Mouse (Mus musculus) MEL (cell line): ENCODE measurements around the gene Prkch. TPM values are rescaled to one million over a fixed set of nuclear protein-coding genes. Genes with fewer than 3 reads are reported as not detected.

ENCODE experiments used
- DNase-seq: peaks from one replicate; pipeline ENCODE4 v3.0.0; 2011; ENCODE audit warnings: low read depth, low spot score
- H3K27ac ChIP-seq: 2 replicates; pipeline ENCODE4 v1.5.1; 2012; ENCODE audit warnings: low read depth, mild to moderate bottlenecking, control low read depth, low read length, moderate library complexity; ENCODE audit not compliant: control insufficient read depth
- H3K27me3 ChIP-seq, 2 experiments: fragments of 150-350 bp in 1 of 2; sonication (generic) in 1 of 2; 2 replicates each; pipeline ENCODE4 v1.6.1; 2012; ENCODE audit warnings: low read length in 2 of 2, mild to moderate bottlenecking in 2 of 2, improper control_type of control experiment in 1 of 2, moderate library complexity in 1 of 2; ENCODE audit not compliant: insufficient read depth in 2 of 2, control insufficient read depth in 1 of 2
- H3K36me3 ChIP-seq, 2 experiments: 2 replicates each; pipeline ENCODE4 v1.6.1; 2012 to 2014; ENCODE audit warnings: low read length in 2 of 2, improper control_type of control experiment in 1 of 2, inconsistent platforms in 1 of 2, mild to moderate bottlenecking in 1 of 2; ENCODE audit not compliant: insufficient read depth in 2 of 2, control insufficient read depth in 1 of 2
- H3K4me1 ChIP-seq, 2 experiments: fragments of 150-350 bp in 1 of 2; sonication (generic) in 1 of 2; 2 replicates each; pipeline ENCODE4 v1.6.1; 2012; ENCODE audit warnings: low read length in 2 of 2, improper control_type of control experiment in 1 of 2, mild to moderate bottlenecking in 1 of 2; ENCODE audit not compliant: insufficient read depth in 2 of 2, control insufficient read depth in 1 of 2
- H3K4me3 ChIP-seq, 2 experiments: fragments of 150-350 bp in 1 of 2; sonication (generic) in 1 of 2; 2 replicates each; pipeline ENCODE4 v1.5.1; 2012; ENCODE audit warnings: low read depth in 2 of 2, low read length in 2 of 2, mild to moderate bottlenecking in 2 of 2, moderate library complexity in 2 of 2, control low read depth in 1 of 2, improper control_type of control experiment in 1 of 2; ENCODE audit not compliant: control insufficient read depth in 1 of 2, insufficient read depth in 1 of 2
- H3K79me2 ChIP-seq: 2 replicates; pipeline ENCODE4 v1.6.1; 2012; ENCODE audit warnings: mild to moderate bottlenecking, low read length, moderate library complexity; ENCODE audit not compliant: control insufficient read depth, poor library complexity, insufficient read depth
- H3K9ac ChIP-seq: 2 replicates; pipeline ENCODE4 v1.6.1; 2012; ENCODE audit warnings: low read depth, mild to moderate bottlenecking, control low read depth, low read length, moderate library complexity; ENCODE audit not compliant: control insufficient read depth, poor library complexity, severe bottlenecking
- H3K9me3 ChIP-seq: fragments of 150-350 bp; sonication (generic); replicated peaks from 2 replicates; pipeline ENCODE4 v1.6.1; 2012; ENCODE audit warnings: mild to moderate bottlenecking, low read length, improper control_type of control experiment, moderate library complexity; ENCODE audit not compliant: insufficient read depth
- CHD2 ChIP-seq: IDR thresholded peaks from 2 replicates; pipeline ENCODE4 v1.6.1; 2011; ENCODE audit warnings: low read length, improper control_type of control experiment
- CTCF ChIP-seq, 3 experiments: IDR thresholded peaks in 2 of 3; conservative IDR thresholded peaks in 1 of 3; 2 replicates each; pipeline ENCODE4 v1.5.1; 2011 to 2012; ENCODE audit warnings: low read length in 3 of 3, low read depth in 2 of 3, mild to moderate bottlenecking in 2 of 3, improper control_type of control experiment in 1 of 3, inconsistent platforms in 1 of 3, mixed read lengths in 1 of 3, moderate library complexity in 1 of 3; ENCODE audit not compliant: control insufficient read depth in 1 of 3, insufficient read depth in 1 of 3, poor library complexity in 1 of 3, severe bottlenecking in 1 of 3
- E2F4 ChIP-seq: IDR thresholded peaks from 2 replicates; pipeline ENCODE4 v1.6.1; 2011; ENCODE audit warnings: low read depth, low read length, improper control_type of control experiment, borderline replicate concordance
- ELF1 ChIP-seq: IDR thresholded peaks from 2 replicates; pipeline ENCODE4 v1.6.1; 2014; ENCODE audit warnings: low read depth, mild to moderate bottlenecking, inconsistent platforms, low read length, improper control_type of control experiment, moderate library complexity
- EP300 ChIP-seq, 2 experiments: IDR thresholded peaks; 2 replicates each; pipeline ENCODE4 v1.6.1; 2011; ENCODE audit warnings: improper control_type of control experiment in 2 of 2, low read length in 2 of 2, low read depth in 1 of 2, mild to moderate bottlenecking in 1 of 2
- ETS1 ChIP-seq: IDR thresholded peaks from 2 replicates; pipeline ENCODE4 v1.6.1; 2012; ENCODE audit warnings: low read depth, mild to moderate bottlenecking, inconsistent platforms, low read length, improper control_type of control experiment, moderate library complexity
- JUND ChIP-seq: IDR thresholded peaks from 2 replicates; pipeline ENCODE4 v1.6.1; 2011; ENCODE audit warnings: low read depth, mild to moderate bottlenecking, improper control_type of control experiment, low read length
- MAX ChIP-seq: IDR thresholded peaks from 2 replicates; pipeline ENCODE4 v1.6.1; 2011; ENCODE audit warnings: low read length, improper control_type of control experiment
- MAZ ChIP-seq: IDR thresholded peaks from 2 replicates; pipeline ENCODE4 v1.6.1; 2012; ENCODE audit warnings: low read depth, mild to moderate bottlenecking, inconsistent platforms, low read length, improper control_type of control experiment
- MXI1 ChIP-seq: IDR thresholded peaks from 2 replicates; pipeline ENCODE4 v1.6.1; 2011; ENCODE audit warnings: mild to moderate bottlenecking, low read depth, low read length, improper control_type of control experiment
- MYB ChIP-seq: IDR thresholded peaks from 2 replicates; pipeline ENCODE4 v1.6.1; 2011; ENCODE audit warnings: mild to moderate bottlenecking, low read depth, low read length, improper control_type of control experiment
- MYC ChIP-seq: IDR thresholded peaks from 2 replicates; pipeline ENCODE4 v1.6.1; 2011; ENCODE audit warnings: low read depth, mild to moderate bottlenecking, low read length, improper control_type of control experiment, moderate library complexity
- NRF1 ChIP-seq: IDR thresholded peaks from 2 replicates; pipeline ENCODE4 v1.6.1; 2014; ENCODE audit warnings: low read depth, mild to moderate bottlenecking, inconsistent platforms, low read length, improper control_type of control experiment, moderate library complexity; ENCODE audit not compliant: poor library complexity, insufficient read depth, severe bottlenecking
- POLR2A ChIP-seq, 2 experiments: IDR thresholded peaks; 2 replicates each; pipeline ENCODE4 v1.6.1; 2011 to 2012; ENCODE audit warnings: low read length in 2 of 2, mild to moderate bottlenecking in 2 of 2, control low read depth in 1 of 2, improper control_type of control experiment in 1 of 2, low read depth in 1 of 2, moderate library complexity in 1 of 2; ENCODE audit not compliant: control insufficient read depth in 1 of 2, insufficient read depth in 1 of 2, poor library complexity in 1 of 2
- POLR2AphosphoS2 ChIP-seq: IDR thresholded peaks from 2 replicates; pipeline ENCODE4 v1.6.1; 2011; ENCODE audit warnings: low read length, improper control_type of control experiment
- RCOR1 ChIP-seq: IDR thresholded peaks from 2 replicates; pipeline ENCODE4 v1.6.1; 2012; ENCODE audit warnings: low read depth, mild to moderate bottlenecking, inconsistent platforms, low read length, improper control_type of control experiment
- SIN3A ChIP-seq: IDR thresholded peaks from 2 replicates; pipeline ENCODE4 v1.6.1; 2012; ENCODE audit warnings: low read length, improper control_type of control experiment, inconsistent platforms
- SMC3 ChIP-seq: IDR thresholded peaks from 2 replicates; pipeline ENCODE4 v1.6.1; 2011; ENCODE audit warnings: low read depth, low read length, improper control_type of control experiment
- TBP ChIP-seq: IDR thresholded peaks from 2 replicates; pipeline ENCODE4 v1.8.0; 2011; ENCODE audit warnings: low read depth, low read length, improper control_type of control experiment
- TCF12 ChIP-seq: IDR thresholded peaks from 2 replicates; pipeline ENCODE4 v1.6.1; 2014; ENCODE audit warnings: low read depth, mild to moderate bottlenecking, inconsistent platforms, low read length, improper control_type of control experiment, moderate library complexity
- UBTF ChIP-seq: IDR thresholded peaks from 2 replicates; pipeline ENCODE4 v1.6.1; 2012; ENCODE audit warnings: low read depth, mild to moderate bottlenecking, inconsistent platforms, low read length, improper control_type of control experiment, moderate library complexity, borderline replicate concordance; ENCODE audit not compliant: insufficient read depth
- USF1 ChIP-seq: IDR thresholded peaks from 2 replicates; pipeline ENCODE4 v1.6.1; 2014; ENCODE audit warnings: low read depth, mild to moderate bottlenecking, inconsistent platforms, low read length, improper control_type of control experiment, moderate library complexity
- USF2 ChIP-seq, 2 experiments: IDR thresholded peaks; 2 replicates each; pipeline ENCODE4 v1.6.1; 2011 to 2012; ENCODE audit warnings: improper control_type of control experiment in 2 of 2, low read length in 2 of 2, borderline replicate concordance in 1 of 2, inconsistent platforms in 1 of 2, low read depth in 1 of 2, mild to moderate bottlenecking in 1 of 2; ENCODE audit not compliant: insufficient read depth in 1 of 2
- ZKSCAN1 ChIP-seq: IDR thresholded peaks from 2 replicates; pipeline ENCODE4 v1.6.1; 2012; ENCODE audit warnings: low read depth, mild to moderate bottlenecking, inconsistent platforms, low read length, improper control_type of control experiment, moderate library complexity
- ZMIZ1 ChIP-seq: IDR thresholded peaks from 2 replicates; pipeline ENCODE4 v1.6.1; 2012; ENCODE audit warnings: low read depth, mild to moderate bottlenecking, inconsistent platforms, low read length, improper control_type of control experiment, moderate library complexity
- ZNF384 ChIP-seq: IDR thresholded peaks from 2 replicates; pipeline ENCODE4 v1.6.1; 2012; ENCODE audit warnings: low read depth, mild to moderate bottlenecking, inconsistent platforms, low read length, improper control_type of control experiment
- polyA plus RNA-seq, 2 experiments: library from polyadenylated mRNA; stranded (reverse) in 1 of 2; unstranded in 1 of 2; fragments of >175 nt in 1 of 2; fragments of >200 nt in 1 of 2; gene quantifications; 2 replicates each; pipeline versions ENCODE4 v1.2.1 to v1.2.4; 2012; ENCODE audit warnings: low replicate concordance in 2 of 2, low read depth in 1 of 2; ENCODE audit not compliant: insufficient read length in 2 of 2, insufficient read depth in 1 of 2, missing spikeins in 1 of 2
- total RNA-seq: library from RNA; depleted of rRNA; stranded (reverse); fragments of 300-350 nt; gene quantifications from 2 replicates; pipeline ENCODE4 v1.2.3, GENCODE M21; 2012

Prkch gene
- total and polyA plus RNA-seq, 3 experiments, result not detected

- TF ChIP-seq ETS1, result no peak
- TF ChIP-seq SMC3, result no peak
- TF ChIP-seq POLR2A (IDR thresholded peaks at IDR 0.05; ENCODE audit: control insufficient read depth in 1 of 2, insufficient read depth in 1 of 2, low read depth in 1 of 2, low read length in 2 of 2, poor library complexity in 1 of 2), result no peak
- no peak for TF ChIP-seq E2F4
- TF ChIP-seq TCF12, result no peak
- TF ChIP-seq JUND, result no peak
- TF ChIP-seq ZNF384, result no peak
- no peak for TF ChIP-seq CHD2
- no peak for TF ChIP-seq MAX
- TF ChIP-seq UBTF, result no peak
- TF ChIP-seq MAZ, result no peak
- no peak for TF ChIP-seq MXI1
- no peak for TF ChIP-seq TBP
- TF ChIP-seq ZMIZ1, result no peak
- no peak for TF ChIP-seq CTCF (IDR thresholded peaks at IDR 0.05 in 2 of 3, conservative IDR thresholded peaks at IDR 0.05 in 1 of 3; ENCODE audit: control insufficient read depth in 1 of 3, insufficient read depth in 1 of 3, low read depth in 2 of 3, low read length in 3 of 3, poor library complexity in 1 of 3, severe bottlenecking in 1 of 3)
- TF ChIP-seq USF2 (IDR thresholded peaks at IDR 0.05; ENCODE audit: borderline replicate concordance in 1 of 2, insufficient read depth in 1 of 2, low read depth in 1 of 2, low read length in 2 of 2), result no peak
- no peak for TF ChIP-seq POLR2AphosphoS2
- TF ChIP-seq EP300 (IDR thresholded peaks at IDR 0.05; ENCODE audit: low read depth in 1 of 2, low read length in 2 of 2), result no peak
- no peak overlapping the region for H3K9ac ChIP-seq
- H3K4me3 ChIP-seq, result no peak overlapping the region
- no peaks in the 10 kb centered on the region for H3K4me1 ChIP-seq
- no peaks in the 10 kb centered on the region for H3K9me3 ChIP-seq
- no peaks in the 10 kb centered on the region for H3K36me3 ChIP-seq
- DNase-seq, result no peak
- no peaks in the 10 kb centered on the region for H3K79me2 ChIP-seq
- H3K27me3 ChIP-seq, result no peaks in the 10 kb centered on the region; a peak in 1 of 4 replicates
- H3K27ac ChIP-seq, result no peak overlapping the region
Measured at GRCm38 (mm10) chr12:73732862-73733261, 148.3 kb downstream of the Prkch start.

- Histone ChIP-seq H3K27ac (no peak overlapping the region), H3K4me1 (no peaks in the 10 kb centered on the region), H3K9ac (no peak overlapping the region), H3K9me3 (no peaks in the 10 kb centered on the region), H3K36me3 (no peaks in the 10 kb centered on the region), H3K79me2 (no peaks in the 10 kb centered on the region), H3K4me3 (no peak overlapping the region), H3K27me3 (no peaks in the 10 kb centered on the region; a peak in 1 of 4 replicates)
- TF ChIP-seq ELF1, result no peak
- no peak for TF ChIP-seq USF1
- TF ChIP-seq SIN3A, result no peak
- TF ChIP-seq CTCF (IDR thresholded peaks at IDR 0.05 in 2 of 3, conservative IDR thresholded peaks at IDR 0.05 in 1 of 3; ENCODE audit: control insufficient read depth in 1 of 3, insufficient read depth in 1 of 3, low read depth in 2 of 3, low read length in 3 of 3, poor library complexity in 1 of 3, severe bottlenecking in 1 of 3), result no peak
- no peak for TF ChIP-seq ZKSCAN1
- no peak for TF ChIP-seq POLR2A (IDR thresholded peaks at IDR 0.05; ENCODE audit: control insufficient read depth in 1 of 2, insufficient read depth in 1 of 2, low read depth in 1 of 2, low read length in 2 of 2, poor library complexity in 1 of 2)
- TF ChIP-seq TBP, result no peak
- no peak for TF ChIP-seq RCOR1
- TF ChIP-seq MAX, result no peak
- TF ChIP-seq NRF1, result no peak
- no peak for TF ChIP-seq MYC
- TF ChIP-seq MYB, result no peak
- DNase-seq, result no peak
Measured at GRCm38 (mm10) chr12:73736931-73737330, 152.3 kb downstream of the Prkch start.
